Mouse (Mus musculus) MEL (cell line): ENCODE results near the gene Hist1h1t. TPM values are rescaled to one million over a fixed set of nuclear protein-coding genes. Genes with fewer than 3 reads are reported as not detected.
A peak's percentile ranks its signal among the peaks of the same experiment; 100 is the strongest.

ENCODE experiments used
- DNase-seq: peaks from one replicate; pipeline ENCODE4 v3.0.0; 2011; ENCODE audit warnings: low read depth, low spot score
- H3K27ac ChIP-seq: 2 replicates; pipeline ENCODE4 v1.5.1; 2012; ENCODE audit warnings: low read depth, mild to moderate bottlenecking, control low read depth, low read length, moderate library complexity; ENCODE audit not compliant: control insufficient read depth
- H3K27me3 ChIP-seq, 2 experiments: fragments of 150-350 bp in 1 of 2; sonication (generic) in 1 of 2; 2 replicates each; pipeline ENCODE4 v1.6.1; 2012; ENCODE audit warnings: low read length in 2 of 2, mild to moderate bottlenecking in 2 of 2, improper control_type of control experiment in 1 of 2, moderate library complexity in 1 of 2; ENCODE audit not compliant: insufficient read depth in 2 of 2, control insufficient read depth in 1 of 2
- H3K36me3 ChIP-seq, 2 experiments: 2 replicates each; pipeline ENCODE4 v1.6.1; 2012 to 2014; ENCODE audit warnings: low read length in 2 of 2, improper control_type of control experiment in 1 of 2, inconsistent platforms in 1 of 2, mild to moderate bottlenecking in 1 of 2; ENCODE audit not compliant: insufficient read depth in 2 of 2, control insufficient read depth in 1 of 2
- H3K4me1 ChIP-seq, 2 experiments: fragments of 150-350 bp in 1 of 2; sonication (generic) in 1 of 2; 2 replicates each; pipeline ENCODE4 v1.6.1; 2012; ENCODE audit warnings: low read length in 2 of 2, improper control_type of control experiment in 1 of 2, mild to moderate bottlenecking in 1 of 2; ENCODE audit not compliant: insufficient read depth in 2 of 2, control insufficient read depth in 1 of 2
- H3K4me3 ChIP-seq, 2 experiments: fragments of 150-350 bp in 1 of 2; sonication (generic) in 1 of 2; 2 replicates each; pipeline ENCODE4 v1.5.1; 2012; ENCODE audit warnings: low read depth in 2 of 2, low read length in 2 of 2, mild to moderate bottlenecking in 2 of 2, moderate library complexity in 2 of 2, control low read depth in 1 of 2, improper control_type of control experiment in 1 of 2; ENCODE audit not compliant: control insufficient read depth in 1 of 2, insufficient read depth in 1 of 2
- H3K79me2 ChIP-seq: 2 replicates; pipeline ENCODE4 v1.6.1; 2012; ENCODE audit warnings: mild to moderate bottlenecking, low read length, moderate library complexity; ENCODE audit not compliant: control insufficient read depth, poor library complexity, insufficient read depth
- H3K9ac ChIP-seq: 2 replicates; pipeline ENCODE4 v1.6.1; 2012; ENCODE audit warnings: low read depth, mild to moderate bottlenecking, control low read depth, low read length, moderate library complexity; ENCODE audit not compliant: control insufficient read depth, poor library complexity, severe bottlenecking
- H3K9me3 ChIP-seq: fragments of 150-350 bp; sonication (generic); replicated peaks from 2 replicates; pipeline ENCODE4 v1.6.1; 2012; ENCODE audit warnings: mild to moderate bottlenecking, low read length, improper control_type of control experiment, moderate library complexity; ENCODE audit not compliant: insufficient read depth
- E2F4 ChIP-seq: IDR thresholded peaks from 2 replicates; pipeline ENCODE4 v1.6.1; 2011; ENCODE audit warnings: low read depth, low read length, improper control_type of control experiment, borderline replicate concordance
- ETS1 ChIP-seq: IDR thresholded peaks from 2 replicates; pipeline ENCODE4 v1.6.1; 2012; ENCODE audit warnings: low read depth, mild to moderate bottlenecking, inconsistent platforms, low read length, improper control_type of control experiment, moderate library complexity
- GATA1 ChIP-seq: IDR thresholded peaks from 2 replicates; pipeline ENCODE4 v1.6.1; 2011; ENCODE audit warnings: low read depth, low read length, improper control_type of control experiment
- JUND ChIP-seq: IDR thresholded peaks from 2 replicates; pipeline ENCODE4 v1.6.1; 2011; ENCODE audit warnings: low read depth, mild to moderate bottlenecking, improper control_type of control experiment, low read length
- MAFK ChIP-seq: IDR thresholded peaks from 2 replicates; pipeline ENCODE4 v1.6.1; 2011; ENCODE audit warnings: low read depth, mild to moderate bottlenecking, low read length, improper control_type of control experiment, borderline replicate concordance
- MAX ChIP-seq: IDR thresholded peaks from 2 replicates; pipeline ENCODE4 v1.6.1; 2011; ENCODE audit warnings: low read length, improper control_type of control experiment
- MAZ ChIP-seq: IDR thresholded peaks from 2 replicates; pipeline ENCODE4 v1.6.1; 2012; ENCODE audit warnings: low read depth, mild to moderate bottlenecking, inconsistent platforms, low read length, improper control_type of control experiment
- MEF2A ChIP-seq: IDR thresholded peaks from 2 replicates; pipeline ENCODE4 v1.6.1; 2014; ENCODE audit warnings: low read depth, mild to moderate bottlenecking, inconsistent platforms, low read length, improper control_type of control experiment; ENCODE audit not compliant: poor library complexity, insufficient replicate concordance, severe bottlenecking; ENCODE audit errors: extremely low read depth
- NRF1 ChIP-seq: IDR thresholded peaks from 2 replicates; pipeline ENCODE4 v1.6.1; 2014; ENCODE audit warnings: low read depth, mild to moderate bottlenecking, inconsistent platforms, low read length, improper control_type of control experiment, moderate library complexity; ENCODE audit not compliant: poor library complexity, insufficient read depth, severe bottlenecking
- POLR2AphosphoS2 ChIP-seq: IDR thresholded peaks from 2 replicates; pipeline ENCODE4 v1.6.1; 2011; ENCODE audit warnings: low read length, improper control_type of control experiment
- RCOR1 ChIP-seq: IDR thresholded peaks from 2 replicates; pipeline ENCODE4 v1.6.1; 2012; ENCODE audit warnings: low read depth, mild to moderate bottlenecking, inconsistent platforms, low read length, improper control_type of control experiment
- ZMIZ1 ChIP-seq: IDR thresholded peaks from 2 replicates; pipeline ENCODE4 v1.6.1; 2012; ENCODE audit warnings: low read depth, mild to moderate bottlenecking, inconsistent platforms, low read length, improper control_type of control experiment, moderate library complexity
- polyA plus RNA-seq, 2 experiments: library from polyadenylated mRNA; stranded (reverse) in 1 of 2; unstranded in 1 of 2; fragments of >175 nt in 1 of 2; fragments of >200 nt in 1 of 2; gene quantifications; 2 replicates each; pipeline versions ENCODE4 v1.2.1 to v1.2.4; 2012; ENCODE audit warnings: low replicate concordance in 2 of 2, low read depth in 1 of 2; ENCODE audit not compliant: insufficient read length in 2 of 2, insufficient read depth in 1 of 2, missing spikeins in 1 of 2
- total RNA-seq: library from RNA; depleted of rRNA; stranded (reverse); fragments of 300-350 nt; gene quantifications from 2 replicates; pipeline ENCODE4 v1.2.3, GENCODE M21; 2012

Hist1h1t gene
- total and polyA plus RNA-seq, 3 experiments, result 2.7 TPM; not detected in 2

DNA sequence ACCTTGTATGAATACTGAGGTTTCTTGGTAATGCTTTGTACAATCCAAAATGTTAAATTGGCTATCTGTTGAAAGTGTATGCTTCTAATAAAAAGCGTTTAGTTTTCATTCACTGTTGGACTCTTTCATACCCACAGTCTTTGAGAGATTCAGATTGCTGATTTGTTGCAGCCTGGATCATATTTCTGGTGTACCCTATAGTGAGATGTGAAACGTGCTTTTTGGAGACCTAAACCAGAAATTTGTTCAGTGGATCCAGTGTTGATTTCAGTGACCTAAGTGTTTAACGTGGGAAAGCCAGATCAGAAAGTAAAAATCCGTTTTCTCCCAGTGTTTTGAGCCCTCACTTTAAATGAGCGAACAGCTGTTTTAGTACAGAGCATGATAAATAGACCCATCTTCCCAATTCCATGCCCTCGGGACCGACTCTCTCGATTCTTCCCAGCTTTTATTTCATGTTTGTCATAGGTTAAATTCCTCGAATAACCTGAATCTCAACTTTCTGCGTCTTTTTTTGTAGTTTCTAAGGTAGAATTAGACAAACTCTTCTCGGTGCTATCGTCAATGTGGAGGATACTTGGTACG is 44.7 kb downstream of the Hist1h1t start (continued):
- no peak for TF ChIP-seq JUND
- no peak for TF ChIP-seq MAZ

DNA sequence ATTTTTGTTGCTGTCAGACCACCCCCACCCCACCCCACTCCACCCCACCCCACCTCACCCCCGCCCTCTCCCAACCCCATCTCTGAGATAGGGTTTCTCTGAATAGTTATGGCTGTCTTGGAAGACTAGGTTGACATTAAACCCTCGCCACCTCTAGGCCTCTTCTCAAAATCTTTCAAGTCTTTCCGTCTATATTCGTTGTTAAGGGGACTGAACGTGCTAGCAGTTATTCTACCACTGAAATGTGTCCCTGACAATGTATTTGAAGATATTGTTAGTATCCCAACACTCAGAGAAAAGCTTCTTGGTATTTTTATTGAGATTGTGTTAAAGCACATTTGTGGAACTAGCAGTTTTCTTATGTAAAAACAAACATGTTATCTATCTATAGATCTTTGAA is 45.3 kb downstream of the Hist1h1t start:
- Histone ChIP-seq H3K9ac (peak overlapping the region; percentile 70), H3K9me3 (no peaks in the 10 kb centered on the region), H3K27ac (peak overlapping the region; percentile 48; the same call in 1 of the 2 replicates), H3K36me3 (peaks cover 0 to 26% of the 10 kb centered on the region in 2 experiments; a peak in 2 of 4 replicates), H3K79me2 (peaks cover 1% of the 10 kb centered on the region; the same call in 1 of the 2 replicates), H3K4me1 (0 out of 4 replicates have a peak, but pooled peaks cover 3% of the 10 kb centered on the region in 2 experiments), H3K27me3 (no peaks in the 10 kb centered on the region), H3K4me3 (peak overlapping the region; percentile 17 to 37; a peak in 3 of 4 replicates)
- peak; percentile 60 for DNase-seq
- TF ChIP-seq MEF2A, result no peak
- no peak for TF ChIP-seq POLR2AphosphoS2
- TF ChIP-seq MAX, result no peak
- no peak for TF ChIP-seq ETS1
- TF ChIP-seq GATA1, result no peak
- no peak for TF ChIP-seq MAFK
- TF ChIP-seq ZMIZ1, result no peak
- no peak for TF ChIP-seq RCOR1

DNA sequence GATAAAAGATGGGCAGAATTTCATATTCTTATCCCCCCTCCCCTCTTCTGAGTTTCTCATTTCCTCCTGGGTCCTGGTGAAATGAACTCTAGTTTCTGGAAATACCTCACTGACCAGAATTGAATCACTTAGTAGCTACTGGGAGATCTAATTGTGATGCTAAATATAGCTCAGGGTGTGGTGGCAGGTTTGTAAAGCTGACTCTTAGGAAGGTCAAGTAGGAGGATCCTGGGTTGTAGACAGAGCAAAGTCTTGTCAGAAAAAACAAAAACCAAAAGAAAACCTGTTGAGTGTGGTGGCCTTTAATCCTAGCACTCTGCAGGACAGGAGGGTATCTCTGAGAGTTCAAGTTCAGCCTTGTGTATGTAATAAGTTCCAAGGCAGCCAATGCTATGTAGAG is 46.4 kb downstream of the Hist1h1t start:
- Histone ChIP-seq H3K79me2 (peaks cover 1% of the 10 kb centered on the region; the same call in 1 of the 2 replicates), H3K27me3 (no peaks in the 10 kb centered on the region), H3K9ac (peak overlapping the region; percentile 17; the same call in 1 of the 2 replicates), H3K4me1 (0 out of 4 replicates have a peak, but pooled peaks cover 3% of the 10 kb centered on the region in 2 experiments), H3K36me3 (peaks cover 0 to 26% of the 10 kb centered on the region in 2 experiments; a peak in 2 of 4 replicates), H3K9me3 (no peaks in the 10 kb centered on the region), H3K4me3 (no peak overlapping the region), H3K27ac (no peak overlapping the region)
- TF ChIP-seq E2F4 (no peak), MAFK (no peak), MAX (no peak), NRF1 (no peak), ETS1 (no peak)
- DNase-seq, result peak; percentile 30
